Mouse (Mus musculus) liver, adult 2 months (tissue): ENCODE measurements around the gene Cyp2c23.

Experiments used
- CTCF ChIP-seq: fragments of 200-500 bp; IDR thresholded peaks from 2 replicates; pipeline ENCODE4 v1.5.1; 2011; ENCODE audit warnings: low read depth, low read length, control low read depth
- POLR2A ChIP-seq: fragments of 200-500 bp; IDR thresholded peaks from 2 replicates; pipeline ENCODE4 v1.6.1; 2011; ENCODE audit warnings: low read length, control low read depth; ENCODE audit not compliant: insufficient read depth; ENCODE audit errors: extremely low read depth

GRCm38 (mm10) chr19:44069914-44070232 is 40.9 kb upstream of the Cyp2c23 start:
- TF ChIP-seq CTCF (no peak), POLR2A (no peak)
